Mouse (Mus musculus): ENCODE data around the gene Chn1. TPM values are rescaled to one million over a fixed set of nuclear protein-coding genes. Genes with fewer than 3 reads are reported as not detected.
A peak's percentile ranks its signal among the peaks of the same experiment; 100 is the strongest.

The Chn1 gene
- polyA plus RNA-seq, 1 experiment from 2014 or later, result 86.7 TPM

DNA sequence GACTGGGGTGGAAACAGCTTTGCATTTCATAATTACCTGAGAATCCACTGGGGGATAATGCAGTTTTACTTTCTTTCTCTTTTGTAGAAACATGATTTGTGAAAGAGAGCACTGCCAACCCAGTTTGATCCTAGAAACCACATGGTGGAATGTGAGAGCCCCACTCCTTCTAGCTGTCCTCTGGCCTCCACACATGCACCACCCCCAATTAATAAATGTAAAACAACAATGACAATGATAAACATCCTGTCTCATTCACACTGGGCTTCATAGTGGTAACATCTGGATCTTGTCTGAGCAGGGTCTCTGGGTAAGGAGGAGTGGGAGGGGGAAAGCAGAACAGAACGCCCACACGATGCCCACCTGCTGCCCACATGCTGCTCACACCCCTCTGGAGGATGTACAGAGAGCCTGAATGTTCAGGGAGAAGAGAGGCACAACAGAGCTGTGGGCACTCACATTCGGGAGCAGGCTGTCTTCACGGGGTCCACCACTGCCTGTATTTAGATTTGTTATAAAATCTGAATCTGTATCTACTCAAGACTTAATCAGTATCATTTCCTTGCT is 156.6 kb downstream of the Chn1 start:
- Histone ChIP-seq H3K9me3 (ENCODE audit: control insufficient read depth, low read length) (no peaks in the 10 kb centered on the region), H3K4me2 (no peak overlapping the region), H3K9ac (ENCODE audit: low read length) (no peak overlapping the region), H3K4me3 (ENCODE audit: low read depth, low read length) (no peak overlapping the region), H3K27ac (ENCODE audit: low read depth, low read length) (no peak overlapping the region), H3K36me3 (ENCODE audit: control insufficient read depth, insufficient read depth, low read length) (peaks cover 4% of the 10 kb centered on the region; the same call in 1 of the 2 replicates), H3K27me3 (ENCODE audit: control insufficient read depth, insufficient read depth, low read length) (no peaks in the 10 kb centered on the region), H3K4me1 (ENCODE audit: control insufficient read depth, insufficient read depth, low read length) (no peaks in the 10 kb centered on the region)
- 82% methylated on average over 4 of the region's 4 CpGs for WGBS
- peak; percentile 83 for DNase-seq (ENCODE audit: low spot score, missing footprints)
- no peak for ATAC-seq (ENCODE audit: low FRiP score)

DNA sequence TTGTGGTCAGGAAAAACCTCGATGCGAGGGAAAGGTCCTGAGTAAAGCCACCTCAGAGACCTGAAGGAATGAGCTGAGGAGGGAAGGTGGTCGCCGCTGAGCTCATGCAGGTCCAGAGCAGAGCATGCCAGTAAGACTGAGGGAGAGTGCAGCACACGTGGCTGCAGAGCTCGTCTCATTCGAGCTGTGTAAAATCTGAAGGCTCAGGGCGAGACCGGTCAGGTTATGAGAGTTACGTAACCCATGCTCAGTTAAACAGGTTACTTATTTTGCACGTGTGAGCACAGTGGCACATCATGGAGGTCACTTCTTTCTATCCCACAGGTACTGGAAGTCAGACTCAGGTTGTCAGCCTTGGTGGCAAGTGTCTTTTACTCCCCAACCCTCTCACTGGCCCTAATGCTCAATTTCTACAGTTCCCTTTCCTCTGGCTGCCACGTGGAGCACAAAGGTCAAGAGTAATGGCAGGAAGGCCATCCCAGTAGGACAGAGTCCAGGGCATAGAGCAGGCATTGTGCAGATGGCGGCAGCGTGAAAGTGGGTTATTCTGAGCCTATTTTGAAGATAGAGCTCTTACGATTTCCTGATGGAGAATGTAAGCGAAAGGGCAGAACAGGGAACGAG is 158.6 kb downstream of the Chn1 start:
- no peak overlapping the region for H3K4me3 ChIP-seq (ENCODE audit: low read depth, low read length)
- H3K9me3 ChIP-seq (ENCODE audit: control insufficient read depth, low read length), result no peaks in the 10 kb centered on the region
- no peaks in the 10 kb centered on the region for H3K4me1 ChIP-seq (ENCODE audit: control insufficient read depth, insufficient read depth, low read length)
- H3K36me3 ChIP-seq (ENCODE audit: control insufficient read depth, insufficient read depth, low read length), result no peaks in the 10 kb centered on the region
- no peak for DNase-seq (ENCODE audit: low spot score, missing footprints)
- no peak overlapping the region for H3K9ac ChIP-seq (ENCODE audit: low read length)
- ATAC-seq (ENCODE audit: low FRiP score), result no peak
- H3K4me2 ChIP-seq, result no peak overlapping the region
- 85% methylated on average over 17 of the region's 17 CpGs for WGBS
- no peaks in the 10 kb centered on the region for H3K27me3 ChIP-seq (ENCODE audit: control insufficient read depth, insufficient read depth, low read length)
- no peak overlapping the region for H3K27ac ChIP-seq (ENCODE audit: low read depth, low read length)

DNA sequence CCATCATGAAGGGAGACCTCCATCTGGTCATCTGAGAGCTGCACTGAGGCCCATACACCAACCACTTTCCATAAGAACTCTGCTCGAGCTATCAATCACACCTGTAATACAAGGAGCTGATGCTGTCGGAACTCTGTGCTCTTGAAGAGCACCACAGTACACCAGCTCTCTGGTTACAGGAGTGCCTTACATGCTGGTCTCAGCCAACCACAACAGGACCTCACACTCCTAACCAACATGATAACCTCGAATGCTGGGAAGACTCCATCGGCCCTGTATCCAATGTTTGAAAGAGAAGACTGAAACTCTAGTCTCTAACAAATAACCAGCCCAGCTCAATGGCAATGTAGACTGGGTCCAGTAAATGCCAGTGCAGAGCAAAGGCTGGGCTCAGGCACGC is 159.7 kb downstream of the Chn1 start:
- DNase-seq (ENCODE audit: low spot score, missing footprints) (peak; percentile 47), ATAC-seq (ENCODE audit: low FRiP score) (no peak)
- Histone ChIP-seq H3K36me3 (ENCODE audit: control insufficient read depth, insufficient read depth, low read length) (no peaks in the 10 kb centered on the region), H3K4me1 (ENCODE audit: control insufficient read depth, insufficient read depth, low read length) (no peaks in the 10 kb centered on the region), H3K4me2 (no peak overlapping the region), H3K9ac (ENCODE audit: low read length) (no peak overlapping the region), H3K27ac (ENCODE audit: low read depth, low read length) (no peak overlapping the region), H3K9me3 (ENCODE audit: control insufficient read depth, low read length) (no peaks in the 10 kb centered on the region), H3K4me3 (ENCODE audit: low read depth, low read length) (no peak overlapping the region), H3K27me3 (ENCODE audit: control insufficient read depth, insufficient read depth, low read length) (no peaks in the 10 kb centered on the region)
- 97% methylated on average over 5 of the region's 5 CpGs for WGBS

DNA sequence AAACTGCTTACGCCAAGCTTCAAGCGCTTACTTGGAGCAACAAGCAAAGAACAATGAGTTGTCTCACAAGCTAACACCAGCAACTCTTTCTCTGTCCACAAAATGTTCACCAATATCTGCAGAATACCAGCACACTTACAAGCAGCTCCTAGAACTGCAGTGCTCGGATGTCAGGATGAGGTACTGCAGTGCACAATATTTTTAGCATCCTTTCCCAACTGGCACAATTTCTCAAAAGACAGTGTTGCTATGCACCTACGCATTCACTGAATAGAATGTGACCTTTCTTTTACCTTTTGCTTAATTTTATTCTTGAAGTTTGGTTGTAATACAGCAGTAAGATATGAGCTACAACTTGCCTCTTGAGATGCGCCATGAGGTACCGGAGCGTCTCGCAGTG is 160.8 kb downstream of the Chn1 start:
- 97% methylated on average over 8 of the region's 8 CpGs for WGBS

DNA sequence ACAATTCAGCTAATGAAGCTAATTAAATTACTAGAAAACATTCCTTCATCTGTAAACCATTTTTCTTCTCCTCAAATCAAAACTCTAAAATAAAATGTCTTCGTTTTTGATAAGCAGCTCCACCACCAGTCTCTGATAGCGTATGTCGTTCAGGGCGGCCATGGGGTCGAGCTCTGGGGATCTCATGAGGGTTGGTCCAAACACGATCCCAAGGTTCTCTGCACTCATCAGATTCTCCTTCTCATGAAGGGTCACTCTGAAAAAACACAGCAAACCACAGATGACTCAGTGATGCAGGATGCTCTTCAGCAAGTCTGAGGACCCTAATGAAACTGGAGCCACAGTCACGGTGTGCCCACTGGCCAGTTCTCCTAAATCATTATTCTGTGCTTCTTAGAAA is 162.2 kb downstream of the Chn1 start:
- H3K27me3 ChIP-seq (ENCODE audit: control insufficient read depth, insufficient read depth, low read length), result no peaks in the 10 kb centered on the region
- 91% methylated on average over 7 of the region's 7 CpGs for WGBS
- no peaks in the 10 kb centered on the region for H3K4me1 ChIP-seq (ENCODE audit: control insufficient read depth, insufficient read depth, low read length)
- no peak overlapping the region for H3K27ac ChIP-seq (ENCODE audit: low read depth, low read length)
- H3K4me2 ChIP-seq, result no peak overlapping the region
- DNase-seq (ENCODE audit: low spot score, missing footprints), result no peak
- ATAC-seq (ENCODE audit: low FRiP score), result no peak
- no peak overlapping the region for H3K9ac ChIP-seq (ENCODE audit: low read length)
- H3K4me3 ChIP-seq (ENCODE audit: low read depth, low read length), result no peak overlapping the region
- no peaks in the 10 kb centered on the region for H3K36me3 ChIP-seq (ENCODE audit: control insufficient read depth, insufficient read depth, low read length)
- H3K9me3 ChIP-seq (ENCODE audit: control insufficient read depth, low read length), result no peaks in the 10 kb centered on the region

More for the DNA sequence above, 160.8 kb downstream of the Chn1 start:
- no peak overlapping the region for H3K9ac ChIP-seq (ENCODE audit: low read length)
- ATAC-seq (ENCODE audit: low FRiP score), result no peak
- H3K36me3 ChIP-seq (ENCODE audit: control insufficient read depth, insufficient read depth, low read length), result no peaks in the 10 kb centered on the region
- H3K27ac ChIP-seq (ENCODE audit: low read depth, low read length), result no peak overlapping the region
- no peak overlapping the region for H3K4me2 ChIP-seq
- H3K4me3 ChIP-seq (ENCODE audit: low read depth, low read length), result no peak overlapping the region
- no peaks in the 10 kb centered on the region for H3K27me3 ChIP-seq (ENCODE audit: control insufficient read depth, insufficient read depth, low read length)
- no peaks in the 10 kb centered on the region for H3K9me3 ChIP-seq (ENCODE audit: control insufficient read depth, low read length)
- H3K4me1 ChIP-seq (ENCODE audit: control insufficient read depth, insufficient read depth, low read length), result no peaks in the 10 kb centered on the region
- peak; percentile 49 for DNase-seq (ENCODE audit: low spot score, missing footprints)

DNA sequence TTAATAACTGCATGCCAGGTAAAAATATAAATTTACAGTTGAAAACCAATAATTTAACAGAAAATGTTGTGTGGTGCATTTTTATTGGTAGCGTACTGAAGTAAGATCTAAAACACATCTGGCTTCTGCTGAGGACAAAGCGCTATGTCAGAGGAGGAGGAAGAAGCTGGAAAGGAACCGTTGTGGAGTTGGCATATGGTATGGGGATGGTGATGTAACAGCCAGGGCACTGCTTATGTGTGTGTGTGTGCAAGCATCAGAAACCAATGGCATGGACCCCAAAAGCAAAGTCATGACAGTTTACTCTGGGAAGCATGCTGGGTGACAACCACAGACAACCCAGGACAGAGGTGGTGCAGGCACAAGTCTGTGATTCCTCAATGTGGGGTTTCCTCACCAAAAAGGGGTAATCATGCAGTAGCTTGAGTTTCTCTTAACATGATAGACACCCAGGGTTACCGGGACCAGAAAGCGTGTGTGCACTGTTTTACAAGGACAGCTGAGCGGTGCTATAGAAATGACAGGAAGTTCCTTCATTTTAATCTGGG is 162.7 kb downstream of the Chn1 start:
- H3K27me3 ChIP-seq (ENCODE audit: control insufficient read depth, insufficient read depth, low read length), result no peaks in the 10 kb centered on the region
- H3K4me3 ChIP-seq (ENCODE audit: low read depth, low read length), result no peak overlapping the region
- no peaks in the 10 kb centered on the region for H3K4me1 ChIP-seq (ENCODE audit: control insufficient read depth, insufficient read depth, low read length)
- DNase-seq (ENCODE audit: low spot score, missing footprints) (peak; percentile 64), ATAC-seq (ENCODE audit: low FRiP score) (no peak)
- no peaks in the 10 kb centered on the region for H3K9me3 ChIP-seq (ENCODE audit: control insufficient read depth, low read length)
- H3K4me2 ChIP-seq, result no peak overlapping the region
- no peak overlapping the region for H3K9ac ChIP-seq (ENCODE audit: low read length)
- H3K27ac ChIP-seq (ENCODE audit: low read depth, low read length), result no peak overlapping the region
- no peaks in the 10 kb centered on the region for H3K36me3 ChIP-seq (ENCODE audit: control insufficient read depth, insufficient read depth, low read length)
- 94% methylated on average over 6 of the region's 6 CpGs for WGBS

DNA sequence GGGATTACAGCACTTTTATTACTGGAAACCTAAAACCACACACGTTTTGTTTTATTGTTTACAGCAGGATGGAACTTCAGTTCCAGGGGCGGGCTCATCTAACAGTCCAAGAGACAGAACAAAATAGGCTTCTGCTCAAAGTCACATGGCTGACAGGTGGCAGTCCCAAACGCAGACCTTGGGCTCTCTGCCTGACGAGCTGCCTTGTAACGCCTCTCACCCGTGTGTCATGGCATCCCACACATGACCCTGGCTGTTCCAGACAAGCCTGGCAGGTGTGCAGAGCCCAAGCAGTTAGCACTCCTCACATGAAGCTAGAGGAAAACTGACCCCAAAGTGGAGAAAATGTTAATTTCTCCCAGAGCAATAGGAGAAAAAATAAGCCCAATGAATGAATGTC is 163.3 kb downstream of the Chn1 start:
- Histone ChIP-seq H3K9ac (ENCODE audit: low read length) (no peak overlapping the region), H3K4me1 (ENCODE audit: control insufficient read depth, insufficient read depth, low read length) (no peaks in the 10 kb centered on the region), H3K36me3 (ENCODE audit: control insufficient read depth, insufficient read depth, low read length) (no peaks in the 10 kb centered on the region), H3K27me3 (ENCODE audit: control insufficient read depth, insufficient read depth, low read length) (no peaks in the 10 kb centered on the region), H3K4me3 (ENCODE audit: low read depth, low read length) (no peak overlapping the region), H3K27ac (ENCODE audit: low read depth, low read length) (no peak overlapping the region), H3K4me2 (no peak overlapping the region), H3K9me3 (ENCODE audit: control insufficient read depth, low read length) (no peaks in the 10 kb centered on the region)
- DNase-seq (ENCODE audit: low spot score, missing footprints), result peak; percentile 65
- 90% methylated on average over 6 of the region's 6 CpGs for WGBS
- ATAC-seq (ENCODE audit: low FRiP score), result no peak

DNA sequence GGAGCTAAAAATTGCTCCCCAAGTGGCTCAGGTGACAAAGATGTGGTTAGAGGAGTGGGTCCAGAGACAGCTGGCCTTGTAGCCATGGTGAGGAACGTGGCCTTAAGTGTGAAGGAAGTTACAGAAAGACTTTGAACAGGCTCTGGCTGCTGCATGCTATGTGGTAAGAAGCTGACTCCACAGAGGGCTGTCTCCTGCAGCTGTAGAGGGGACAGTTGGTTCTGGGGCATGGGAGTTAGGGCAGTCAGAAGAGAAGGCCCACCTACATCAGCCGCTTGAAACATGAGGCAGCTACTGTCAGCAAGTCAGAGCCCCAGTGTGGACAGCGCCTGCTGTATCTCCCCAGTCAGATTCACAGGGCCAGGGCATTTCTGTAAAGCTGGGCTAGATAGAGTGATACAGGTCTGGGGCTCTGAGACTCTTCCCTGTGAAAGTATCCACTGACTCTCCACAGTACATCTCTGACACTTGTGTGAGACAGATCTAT is 165.4 kb downstream of the Chn1 start:
- 88% methylated on average over 3 of the region's 3 CpGs for WGBS
- Histone ChIP-seq H3K4me1 (ENCODE audit: control insufficient read depth, insufficient read depth, low read length) (no peaks in the 10 kb centered on the region), H3K9me3 (ENCODE audit: control insufficient read depth, low read length) (no peaks in the 10 kb centered on the region), H3K36me3 (ENCODE audit: control insufficient read depth, insufficient read depth, low read length) (no peaks in the 10 kb centered on the region), H3K9ac (ENCODE audit: low read length) (no peak overlapping the region), H3K27me3 (ENCODE audit: control insufficient read depth, insufficient read depth, low read length) (no peaks in the 10 kb centered on the region), H3K27ac (ENCODE audit: low read depth, low read length) (no peak overlapping the region), H3K4me3 (ENCODE audit: low read depth, low read length) (no peak overlapping the region), H3K4me2 (no peak overlapping the region)
- peak; percentile 69 for DNase-seq (ENCODE audit: low spot score, missing footprints)
- ATAC-seq (ENCODE audit: low FRiP score), result no peak

DNA sequence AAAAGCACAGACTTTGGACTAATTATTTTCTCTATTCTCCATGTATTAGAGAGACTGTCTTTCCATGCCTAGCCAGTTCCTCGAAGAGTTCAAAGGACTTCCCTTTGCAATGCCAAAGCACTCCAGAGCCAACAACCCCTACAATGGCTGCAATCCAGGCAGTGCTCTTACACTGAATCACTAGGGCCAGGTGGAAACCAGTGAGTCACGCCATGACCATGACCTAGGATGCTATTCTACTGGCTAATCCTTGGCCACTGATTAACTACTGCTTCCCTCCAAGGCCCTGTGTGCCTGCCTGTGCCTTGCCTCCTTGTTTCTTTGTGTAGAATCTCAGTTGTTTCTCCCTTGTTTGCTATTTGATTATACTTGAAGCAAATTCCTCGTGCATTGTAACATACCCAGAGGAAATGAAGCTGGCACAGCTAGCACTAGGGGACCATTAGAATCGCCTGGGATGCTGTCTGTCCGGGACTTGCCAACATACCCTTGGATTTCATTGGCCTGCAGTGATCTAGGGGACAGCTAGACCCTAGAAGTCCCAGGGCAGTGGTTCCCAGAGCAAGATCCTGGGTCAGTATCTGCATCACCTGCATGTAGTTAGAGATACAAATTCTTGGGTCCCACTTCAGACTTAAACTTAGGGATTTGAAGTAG is 166.0 kb downstream of the Chn1 start:
- DNase-seq (ENCODE audit: low spot score, missing footprints) (peak; percentile 2), ATAC-seq (ENCODE audit: low FRiP score) (no peak)
- H3K4me2 ChIP-seq, result no peak overlapping the region
- 89% methylated on average over 5 of the region's 5 CpGs for WGBS
- no peak overlapping the region for H3K27ac ChIP-seq (ENCODE audit: low read depth, low read length)
- H3K4me3 ChIP-seq (ENCODE audit: low read depth, low read length), result no peak overlapping the region
- H3K9me3 ChIP-seq (ENCODE audit: control insufficient read depth, low read length), result no peaks in the 10 kb centered on the region
- H3K9ac ChIP-seq (ENCODE audit: low read length), result no peak overlapping the region
- no peaks in the 10 kb centered on the region for H3K36me3 ChIP-seq (ENCODE audit: control insufficient read depth, insufficient read depth, low read length)
- no peaks in the 10 kb centered on the region for H3K27me3 ChIP-seq (ENCODE audit: control insufficient read depth, insufficient read depth, low read length)
- H3K4me1 ChIP-seq (ENCODE audit: control insufficient read depth, insufficient read depth, low read length), result no peaks in the 10 kb centered on the region
